Mouse (Mus musculus) liver, postnatal 0 days (tissue): ENCODE measurements at regions not wholly inside any gene's neighbourhood (a gene's known extent, or its start where the extent isn't known, plus 50 kb on each side); places are given as distances from the start of the nearest gene placed in this dataset.

Experiments
- CTCF ChIP-seq: sonication (generic); IDR thresholded peaks from 2 replicates; pipeline ENCODE4 v1.5.1; 2016; ENCODE audit warnings: antibody characterized with exemption, low read depth
- EP300 ChIP-seq: IDR thresholded peaks from 2 replicates; pipeline ENCODE4 v1.6.1; 2016; ENCODE audit warnings: antibody characterized with exemption, low read depth, mild to moderate bottlenecking

- TF ChIP-seq CTCF: no peak
- TF ChIP-seq EP300: no peak
These were observed 350.2 kb downstream of the Tmem114 start for GRCm38 (mm10) chr16:8074729-8075128.
